Mouse (Mus musculus): ENCODE results near the gene Glb1. TPM values are rescaled to one million over a fixed set of nuclear protein-coding genes. Genes with fewer than 3 reads are reported as not detected.
A peak's percentile ranks its signal among the peaks of the same experiment; 100 is the strongest.

Glb1 gene
- total and polyA plus RNA-seq, 2 experiments from 2014 or later, result 32.1 to 38.0 TPM

- no peaks in the 10 kb centered on the region for H3K27me3 ChIP-seq (ENCODE audit: insufficient read depth, low read length)
- TF ChIP-seq CTCF (IDR thresholded peaks at IDR 0.05), result no peak
- DNase-seq (ENCODE audit: low spot score), result peak; percentile 9
- peaks cover 10% of the 10 kb centered on the region for H3K36me3 ChIP-seq (ENCODE audit: insufficient read depth, low read length)
- no peak for ATAC-seq (ENCODE audit: low FRiP score)
- 14% methylated on average over 5 of the region's 5 CpGs for WGBS
- peak overlapping the region; percentile 86 for H3K4me3 ChIP-seq (ENCODE audit: low read depth, low read length)
- peak overlapping the region; percentile 80 for H3K9ac ChIP-seq (replicated peaks; ENCODE audit: low read length, poor library complexity, severe bottlenecking)
- H3K4me2 ChIP-seq (ENCODE audit: low read depth, low read length, poor library complexity, severe bottlenecking), result peak overlapping the region; percentile 67
- no peaks in the 10 kb centered on the region for H3K9me3 ChIP-seq (ENCODE audit: low read length)
- H3K27ac ChIP-seq (ENCODE audit: low read depth, low read length), result peak overlapping the region; percentile 91
- no peaks in the 10 kb centered on the region; the same call in 1 of the 2 replicates for H3K4me1 ChIP-seq (ENCODE audit: insufficient read depth, low read length)
Measured at GRCm38 (mm10) chr9:114400588-114400948, 308 bp upstream of the Glb1 start.

- Histone ChIP-seq H3K27me3 (ENCODE audit: insufficient read depth, low read length) (no peaks in the 10 kb centered on the region), H3K27ac (ENCODE audit: low read depth, low read length) (peak overlapping the region; percentile 91), H3K4me1 (ENCODE audit: insufficient read depth, low read length) (no peaks in the 10 kb centered on the region; the same call in 1 of the 2 replicates), H3K4me2 (ENCODE audit: low read depth, low read length, poor library complexity, severe bottlenecking) (peak overlapping the region; percentile 67), H3K9me3 (ENCODE audit: low read length) (no peaks in the 10 kb centered on the region), H3K4me3 (ENCODE audit: low read depth, low read length) (peak overlapping the region; percentile 86), H3K36me3 (ENCODE audit: insufficient read depth, low read length) (peaks cover 18% of the 10 kb centered on the region), H3K9ac (replicated peaks; ENCODE audit: low read length, poor library complexity, severe bottlenecking) (peak overlapping the region; percentile 80)
- DNase-seq (ENCODE audit: low spot score) (peak; percentile 66), ATAC-seq (ENCODE audit: low FRiP score) (peak; percentile 32; the same call in 1 of the 2 replicates)
- peak; percentile 68 for TF ChIP-seq CTCF (IDR thresholded peaks at IDR 0.05)
- 5% methylated on average over 16 of the region's 16 CpGs for WGBS
Measured at GRCm38 (mm10) chr9:114401685-114402080, 807 bp downstream of the Glb1 start.

GRCm38 (mm10) chr9:114407676-114408075, 6.8 kb downstream of the Glb1 start:
- Histone ChIP-seq H3K4me3 (ENCODE audit: low read depth, low read length) (no peak overlapping the region), H3K27me3 (ENCODE audit: insufficient read depth, low read length) (no peaks in the 10 kb centered on the region), H3K9me3 (ENCODE audit: low read length) (no peaks in the 10 kb centered on the region), H3K4me2 (ENCODE audit: low read depth, low read length, poor library complexity, severe bottlenecking) (no peak overlapping the region), H3K36me3 (ENCODE audit: insufficient read depth, low read length) (peaks cover 33% of the 10 kb centered on the region), H3K9ac (replicated peaks; ENCODE audit: low read length, poor library complexity, severe bottlenecking) (no peak overlapping the region), H3K27ac (ENCODE audit: low read depth, low read length) (no peak overlapping the region), H3K4me1 (ENCODE audit: insufficient read depth, low read length) (no peaks in the 10 kb centered on the region)
- DNase-seq (ENCODE audit: low spot score), result peak; percentile 46
- TF ChIP-seq CTCF (IDR thresholded peaks at IDR 0.05), result no peak
- no peak for ATAC-seq (ENCODE audit: low FRiP score)
- WGBS, result 83% methylated on average over 2 of the region's 2 CpGs

GRCm38 (mm10) chr9:114410313-114410862, 9.5 kb downstream of the Glb1 start:
- Histone ChIP-seq H3K4me1 (ENCODE audit: insufficient read depth, low read length) (no peaks in the 10 kb centered on the region), H3K27ac (ENCODE audit: low read depth, low read length) (no peak overlapping the region), H3K36me3 (ENCODE audit: insufficient read depth, low read length) (peaks cover 25% of the 10 kb centered on the region), H3K27me3 (ENCODE audit: insufficient read depth, low read length) (no peaks in the 10 kb centered on the region), H3K4me2 (ENCODE audit: low read depth, low read length, poor library complexity, severe bottlenecking) (no peak overlapping the region), H3K4me3 (ENCODE audit: low read depth, low read length) (no peak overlapping the region), H3K9ac (replicated peaks; ENCODE audit: low read length, poor library complexity, severe bottlenecking) (no peak overlapping the region), H3K9me3 (ENCODE audit: low read length) (no peaks in the 10 kb centered on the region)
- no peak for ATAC-seq (ENCODE audit: low FRiP score)
- no peak for DNase-seq (ENCODE audit: low spot score)
- 96% methylated on average over 11 of the region's 11 CpGs for WGBS
- TF ChIP-seq CTCF (IDR thresholded peaks at IDR 0.05), result no peak

- ATAC-seq (ENCODE audit: low FRiP score) (no peak), DNase-seq (ENCODE audit: low spot score) (no peak)
- Histone ChIP-seq H3K27me3 (ENCODE audit: insufficient read depth, low read length) (no peaks in the 10 kb centered on the region), H3K4me2 (ENCODE audit: low read depth, low read length, poor library complexity, severe bottlenecking) (no peak overlapping the region), H3K27ac (ENCODE audit: low read depth, low read length) (no peak overlapping the region), H3K4me1 (ENCODE audit: insufficient read depth, low read length) (no peaks in the 10 kb centered on the region), H3K36me3 (ENCODE audit: insufficient read depth, low read length) (peaks cover 15% of the 10 kb centered on the region), H3K4me3 (ENCODE audit: low read depth, low read length) (no peak overlapping the region), H3K9me3 (ENCODE audit: low read length) (no peaks in the 10 kb centered on the region), H3K9ac (replicated peaks; ENCODE audit: low read length, poor library complexity, severe bottlenecking) (no peak overlapping the region)
- WGBS, result 98% methylated on average over 5 of the region's 5 CpGs
- no peak for TF ChIP-seq CTCF (IDR thresholded peaks at IDR 0.05)
Measured at GRCm38 (mm10) chr9:114411295-114411694, 10.4 kb downstream of the Glb1 start.

- Histone ChIP-seq H3K4me3 (ENCODE audit: low read depth, low read length) (no peak overlapping the region), H3K9me3 (ENCODE audit: low read length) (no peaks in the 10 kb centered on the region), H3K4me2 (ENCODE audit: low read depth, low read length, poor library complexity, severe bottlenecking) (no peak overlapping the region), H3K4me1 (ENCODE audit: insufficient read depth, low read length) (no peaks in the 10 kb centered on the region), H3K9ac (replicated peaks; ENCODE audit: low read length, poor library complexity, severe bottlenecking) (no peak overlapping the region), H3K27me3 (ENCODE audit: insufficient read depth, low read length) (no peaks in the 10 kb centered on the region), H3K27ac (ENCODE audit: low read depth, low read length) (no peak overlapping the region), H3K36me3 (ENCODE audit: insufficient read depth, low read length) (peaks cover 15% of the 10 kb centered on the region)
- DNase-seq (ENCODE audit: low spot score) (no peak), ATAC-seq (ENCODE audit: low FRiP score) (no peak)
- TF ChIP-seq CTCF (IDR thresholded peaks at IDR 0.05), result no peak
- 90% methylated on average over 9 of the region's 9 CpGs for WGBS
Measured at GRCm38 (mm10) chr9:114412406-114412805, 11.5 kb downstream of the Glb1 start.

Measured in midbrain, postnatal 0 days (tissue).